Mouse (Mus musculus): ENCODE data around the gene Xpo5. TPM values are rescaled to one million over a fixed set of nuclear protein-coding genes. Genes with fewer than 3 reads are reported as not detected.

Xpo5 gene
- polyA plus RNA-seq, 1 experiment from 2014 or later, result 43.8 TPM

MicroRNAs within 50 kb of the gene (microRNA counts, 519-probe panel; counts per million panel counts)
- microRNA mmu-miR-693-3p, result 236 counts per million, percentile 44 among the panel's probes with 10 or more counts
- 236 counts per million, percentile 44 among the panel's probes with 10 or more counts for microRNA mmu-miR-693-5p

Small RNA genes lying within 50 kb of the gene (microRNA-seq; reads per million reads assigned to microRNA genes)
- 1.1 reads per million for gene Mir693

Other genes with a start within 250 kb of the Xpo5 start
- gene Vegfa, start 170.4 kb upstream of the Xpo5 start, polyA plus RNA-seq (2015; fragmentation: Nextera tagmentation; extraction: Ambion mirVana), result 5.5 and 7.0 TPM in 2 replicates
- gene Mrps18a, start 91.8 kb upstream of the Xpo5 start, polyA plus RNA-seq (2015; fragmentation: Nextera tagmentation; extraction: Ambion mirVana), result 126 and 152 TPM in 2 replicates
- 10.6 and 11.7 TPM in 2 replicates for gene Rsph9, start 58.6 kb upstream of the Xpo5 start, polyA plus RNA-seq (2015; fragmentation: Nextera tagmentation; extraction: Ambion mirVana)
- gene Mad2l1bp, start 49.2 kb upstream of the Xpo5 start, polyA plus RNA-seq (2015; fragmentation: Nextera tagmentation; extraction: Ambion mirVana), result 32.7 and 36.9 TPM in 2 replicates
- gene Gtpbp2, start 41.8 kb upstream of the Xpo5 start, polyA plus RNA-seq (2015; fragmentation: Nextera tagmentation; extraction: Ambion mirVana), result 45.4 and 49.0 TPM in 2 replicates
- 20.4 and 24.4 TPM in 2 replicates for gene Polh, start 137 bp upstream of the Xpo5 start, polyA plus RNA-seq (2015; fragmentation: Nextera tagmentation; extraction: Ambion mirVana)
- gene Polr1c, start 45.3 kb downstream of the Xpo5 start, polyA plus RNA-seq (2015; fragmentation: Nextera tagmentation; extraction: Ambion mirVana), result 103 and 104 TPM in 2 replicates
- 82.8 and 95.7 TPM in 2 replicates for gene Yipf3, start 45.3 kb downstream of the Xpo5 start, polyA plus RNA-seq (2015; fragmentation: Nextera tagmentation; extraction: Ambion mirVana)
- 1.4 and 1.9 TPM in 2 replicates for gene Lrrc73, start 50.7 kb downstream of the Xpo5 start, polyA plus RNA-seq (2015; fragmentation: Nextera tagmentation; extraction: Ambion mirVana)
- gene Tjap1, start 80.2 kb downstream of the Xpo5 start, polyA plus RNA-seq (2015; fragmentation: Nextera tagmentation; extraction: Ambion mirVana), result 55.6 and 57.9 TPM in 2 replicates
- 7.8 and 8.6 TPM in 2 replicates for gene Dlk2, start 94.6 kb downstream of the Xpo5 start, polyA plus RNA-seq (2015; fragmentation: Nextera tagmentation; extraction: Ambion mirVana)
- gene Abcc10, start 125.6 kb downstream of the Xpo5 start, polyA plus RNA-seq (2015; fragmentation: Nextera tagmentation; extraction: Ambion mirVana), result 6.1 and 6.3 TPM in 2 replicates
- 11.4 and 13.4 TPM in 2 replicates for gene Zfp318, start 180.9 kb downstream of the Xpo5 start, polyA plus RNA-seq (2015; fragmentation: Nextera tagmentation; extraction: Ambion mirVana)
- 1.1 and 3.3 TPM in 2 replicates for gene Crip3, start 226.1 kb downstream of the Xpo5 start, polyA plus RNA-seq (2015; fragmentation: Nextera tagmentation; extraction: Ambion mirVana)
- not detected in 2 replicates for gene Slc22a7, start 235.7 kb downstream of the Xpo5 start, polyA plus RNA-seq (2015; fragmentation: Nextera tagmentation; extraction: Ambion mirVana)